Mouse (Mus musculus): ENCODE data around the gene Stox1.

Gene Stox1

GRCm38 (mm10) chr10:62664963-62665590, 60.9 kb downstream of the Stox1 start:
- peak; percentile 75 for DNase-seq

DNA sequence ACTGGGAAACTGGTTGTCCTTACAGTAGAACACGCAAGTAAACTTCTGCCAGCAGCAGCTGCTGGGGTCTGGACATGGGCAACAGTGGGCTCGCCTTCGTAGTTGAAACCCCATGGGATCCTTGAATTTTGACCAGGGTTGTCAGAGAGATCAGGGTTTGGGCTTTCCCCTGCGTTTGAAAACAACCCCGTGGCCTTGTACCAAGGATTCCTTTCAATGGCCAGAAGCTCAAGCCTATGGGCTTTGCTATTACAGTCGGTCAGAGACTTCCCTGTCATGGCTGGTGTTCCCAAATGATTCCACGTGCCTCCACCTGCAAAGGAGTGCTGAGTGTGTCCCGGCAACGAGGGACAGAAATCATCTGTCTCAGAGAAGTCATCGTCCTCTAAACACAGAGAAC, 61.8 kb downstream of the Stox1 start:
- DNase-seq: no peak

GRCm38 (mm10) chr10:62656711-62657110, 69.2 kb downstream of the Stox1 start:
- no peak for DNase-seq

GRCm38 (mm10) chr10:62651961-62652360, 74.0 kb downstream of the Stox1 start:
- no peak for DNase-seq

GRCm38 (mm10) chr10:62650881-62651810, 74.8 kb downstream of the Stox1 start, which contains the start of gene Ddx50:
Gene Ddx50 (minus strand): TSS chr10:62651218.
- DNase-seq: peak; percentile 99

GRCm38 (mm10) chr10:62650358-62650782, 75.6 kb downstream of the Stox1 start:
- no peak for DNase-seq
